17 mouse cellular contexts compared by ENCODE assay signal in the genomic region with DNA sequence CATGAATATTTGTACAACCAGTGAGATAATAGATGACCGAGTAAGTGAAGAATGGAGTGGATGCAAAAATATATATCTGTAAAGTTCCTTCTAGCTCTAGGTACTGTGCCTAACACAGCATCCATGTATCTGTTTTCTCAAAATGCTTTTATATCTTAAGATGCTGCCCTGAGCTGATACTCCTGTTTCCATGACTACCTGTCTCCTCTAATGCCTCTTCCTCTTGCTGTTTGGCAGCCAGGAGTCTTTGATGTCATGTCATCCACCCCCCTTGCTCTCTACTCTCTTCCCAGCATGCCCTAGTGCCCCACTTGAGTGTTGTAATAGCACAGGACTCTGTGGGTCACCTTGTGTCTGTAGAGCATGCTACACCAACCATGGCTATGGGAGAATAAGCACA.
A peak's percentile ranks its signal among the peaks of the same experiment; 100 is the strongest.
DNase-seq lines count a peak whose midpoint lies in the region; ATAC-seq and TF ChIP-seq lines count a peak whose summit lies in the region.
"Had no signal": no experiment of that assay in that cellular context is flagged by ENCODE, and none has a peak within 500 bp of the region (broad histone marks: within the 10 kb centered on the region; RNA-seq: fewer than 3 reads in every experiment).

No protein-coding gene starts in this region.

- WGBS in forebrain, embryonic 14.5 days: 100% methylated on average over 1 of the region's 1 CpGs
- 98% methylated on average over 1 of the region's 1 CpGs for WGBS in forebrain, embryonic 12.5 days
- WGBS in heart, embryonic 15.5 days: 73% methylated on average over 1 of the region's 1 CpGs
- whole genome bisulfite sequencing in midbrain, embryonic 16.5 days: 90% methylated on average over 1 of the region's 1 CpGs
- 95% methylated on average over 1 of the region's 1 CpGs for WGBS in midbrain, embryonic 13.5 days
- WGBS in lung, adult 2 months: 84% methylated on average over 1 of the region's 1 CpGs

- no peak for ATAC-seq in forebrain, embryonic 14.5 days
- no peak for ATAC-seq in forebrain, embryonic 12.5 days (ENCODE audit: low FRiP score)
- no peak for ATAC-seq in heart, embryonic 15.5 days (replicated peaks; ENCODE audit: insufficient number of reproducible peaks, insufficient read depth, low FRiP score, low read depth)
- 0 out of 2 replicates have a peak, but pooled peaks have one; percentile 60 for ATAC-seq in midbrain, embryonic 16.5 days
- ATAC-seq in midbrain, embryonic 13.5 days: no peak
- ATAC-seq: activated CD4-positive, CD25-positive, alpha-beta regulatory T cell, adult 4 months; intestine, embryonic 16.5 days had no signal

- H3K9me3 ChIP-seq in forebrain, embryonic 14.5 days (replicated peaks; ENCODE audit: control insufficient read depth, low read length): no peaks in the 10 kb centered on the region
- H3K9me3 ChIP-seq in forebrain, embryonic 12.5 days: no peaks in the 10 kb centered on the region
- no peaks in the 10 kb centered on the region for H3K9me3 ChIP-seq in heart, embryonic 15.5 days (replicated peaks)
- H3K9me3 ChIP-seq in midbrain, embryonic 16.5 days (replicated peaks; ENCODE audit: control insufficient read depth, low read length, poor library complexity, severe bottlenecking): no peaks in the 10 kb centered on the region
- H3K9me3 ChIP-seq in midbrain, embryonic 13.5 days: no peaks in the 10 kb centered on the region
- H3K9me3 ChIP-seq: embryonic facial prominence, embryonic 10.5 days; heart, embryonic 12.5 days had no signal

- H3K9ac ChIP-seq in forebrain, embryonic 14.5 days (ENCODE audit: low read length): no peak overlapping the region
- no peak overlapping the region for H3K9ac ChIP-seq in forebrain, embryonic 12.5 days
- H3K9ac ChIP-seq in heart, embryonic 15.5 days: no peak overlapping the region
- H3K9ac ChIP-seq in midbrain, embryonic 16.5 days (ENCODE audit: low read depth, low read length): no peak overlapping the region
- no peak overlapping the region for H3K9ac ChIP-seq in midbrain, embryonic 13.5 days (replicated peaks)
- H3K9ac ChIP-seq: heart, embryonic 12.5 days; hindbrain, embryonic 14.5 days had no signal

- H3K36me3 ChIP-seq in forebrain, embryonic 14.5 days (ENCODE audit: control insufficient read depth, insufficient read depth, low read length): no peaks in the 10 kb centered on the region
- no peaks in the 10 kb centered on the region for H3K36me3 ChIP-seq in forebrain, embryonic 12.5 days (replicated peaks)
- H3K36me3 ChIP-seq in heart, embryonic 15.5 days: no peaks in the 10 kb centered on the region
- H3K36me3 ChIP-seq in midbrain, embryonic 16.5 days (ENCODE audit: control insufficient read depth, insufficient read depth, low read length): no peaks in the 10 kb centered on the region
- no peaks in the 10 kb centered on the region for H3K36me3 ChIP-seq in midbrain, embryonic 13.5 days
- H3K36me3 ChIP-seq: embryonic facial prominence, embryonic 10.5 days; heart, embryonic 12.5 days had no signal

- no peak overlapping the region for H3K27ac ChIP-seq in forebrain, embryonic 14.5 days (ENCODE audit: low read depth, low read length)
- H3K27ac ChIP-seq in forebrain, embryonic 12.5 days: no peak overlapping the region
- H3K27ac ChIP-seq in heart, embryonic 15.5 days: peak overlapping the region; percentile 57; the same call in 1 of the 2 replicates
- 0 out of 2 replicates have a peak overlapping the region, but pooled peaks have one; percentile 45 for H3K27ac ChIP-seq in midbrain, embryonic 16.5 days (ENCODE audit: low read length)
- H3K27ac ChIP-seq in midbrain, embryonic 13.5 days: no peak overlapping the region
- H3K27ac ChIP-seq: embryonic facial prominence, embryonic 10.5 days; hindbrain, embryonic 14.5 days had no signal

- H3K4me2 ChIP-seq in forebrain, embryonic 14.5 days (ENCODE audit: low read length): no peak overlapping the region
- H3K4me2 ChIP-seq in forebrain, embryonic 12.5 days: no peak overlapping the region
- no peak overlapping the region for H3K4me2 ChIP-seq in heart, embryonic 15.5 days
- H3K4me2 ChIP-seq in midbrain, embryonic 16.5 days (ENCODE audit: low read length): no peak overlapping the region
- H3K4me2 ChIP-seq in midbrain, embryonic 13.5 days (replicated peaks): no peak overlapping the region
- H3K4me2 ChIP-seq: heart, embryonic 12.5 days; hindbrain, embryonic 14.5 days had no signal

- TF ChIP-seq CTCF in lung, adult 2 months (IDR thresholded peaks at IDR 0.05; ENCODE audit: insufficient read depth, low read length): no peak

- H3K27me3 ChIP-seq in forebrain, embryonic 14.5 days (replicated peaks; ENCODE audit: control insufficient read depth, insufficient read depth, low read length): no peaks in the 10 kb centered on the region
- no peaks in the 10 kb centered on the region for H3K27me3 ChIP-seq in forebrain, embryonic 12.5 days
- no peaks in the 10 kb centered on the region for H3K27me3 ChIP-seq in heart, embryonic 15.5 days
- H3K27me3 ChIP-seq in midbrain, embryonic 16.5 days (ENCODE audit: control insufficient read depth, insufficient read depth, low read depth, low read length): no peaks in the 10 kb centered on the region
- no peaks in the 10 kb centered on the region for H3K27me3 ChIP-seq in midbrain, embryonic 13.5 days
- H3K27me3 ChIP-seq: heart, embryonic 12.5 days had no signal

- DNase-seq in forebrain, embryonic 14.5 days (ENCODE audit: low spot score): peak; percentile 10
- no peak for DNase-seq in heart, postnatal 4 days
- DNase-seq in lung, adult 2 months: no peak
- DNase-seq: adrenal gland, postnatal 14 days; cerebellum, adult 2 months; cerebellum, postnatal 10 days; gastrocnemius, postnatal 14 days; heart, postnatal 10 days had no signal

- TF ChIP-seq POLR2A in lung, adult 2 months (IDR thresholded peaks at IDR 0.05; ENCODE audit: borderline replicate concordance, extremely low read depth, low read depth, low read length): no peak

- H3K4me1 ChIP-seq in forebrain, embryonic 14.5 days (ENCODE audit: control insufficient read depth, insufficient read depth, low read length): peaks cover 15% of the 10 kb centered on the region
- peaks cover 31% of the 10 kb centered on the region for H3K4me1 ChIP-seq in forebrain, embryonic 12.5 days
- H3K4me1 ChIP-seq in heart, embryonic 15.5 days (replicated peaks): peaks cover 6% of the 10 kb centered on the region; the same call in 1 of the 2 replicates
- peaks cover 15% of the 10 kb centered on the region for H3K4me1 ChIP-seq in midbrain, embryonic 16.5 days (ENCODE audit: control insufficient read depth, insufficient read depth, low read length)
- H3K4me1 ChIP-seq in midbrain, embryonic 13.5 days (replicated peaks): peaks cover 27% of the 10 kb centered on the region
- no peaks in the 10 kb centered on the region for H3K4me1 ChIP-seq in lung, adult 2 months (ENCODE audit: control insufficient read depth, insufficient read depth, low read length)

- no peak overlapping the region for H3K4me3 ChIP-seq in forebrain, embryonic 14.5 days (ENCODE audit: low read depth, low read length)
- H3K4me3 ChIP-seq in forebrain, embryonic 12.5 days (replicated peaks): no peak overlapping the region
- H3K4me3 ChIP-seq in heart, embryonic 15.5 days: no peak overlapping the region
- no peak overlapping the region for H3K4me3 ChIP-seq in midbrain, embryonic 16.5 days (ENCODE audit: low read depth, low read length)
- no peak overlapping the region for H3K4me3 ChIP-seq in midbrain, embryonic 13.5 days (replicated peaks)
- H3K4me3 ChIP-seq in lung, adult 2 months (replicated peaks; ENCODE audit: extremely low read depth, low read depth, low read length): no peak overlapping the region
- H3K4me3 ChIP-seq: embryonic facial prominence, embryonic 10.5 days; heart, embryonic 12.5 days had no signal

Comparison
In these comparisons a context has a peak if more than half of its experiments do, and no peak if none do; other contexts are left out.
1. H3K27ac ChIP-seq: peak in heart, embryonic 15.5 days (single experiment) and midbrain, embryonic 16.5 days (single experiment); none in forebrain, embryonic 14.5 days (single experiment), forebrain, embryonic 12.5 days (single experiment) and midbrain, embryonic 13.5 days (single experiment).